Mouse (Mus musculus): Measurements from ENCODE around the gene Pcdh17. TPM values are rescaled to one million over a fixed set of nuclear protein-coding genes. Genes with fewer than 3 reads are reported as not detected.

Pcdh17 gene
- polyA plus RNA-seq, 1 experiment: not detected

- Histone ChIP-seq H3K27me3 (ENCODE audit: control insufficient read depth) (peaks cover 67% of the 10 kb centered on the region), H3K36me3 (ENCODE audit: control insufficient read depth) (no peaks in the 10 kb centered on the region), H3K4me3 (replicated peaks) (no peak overlapping the region), H3K4me1 (ENCODE audit: control insufficient read depth) (peaks cover 5% of the 10 kb centered on the region), H3K9me3 (ENCODE audit: control insufficient read depth, low read length) (peaks cover 15% of the 10 kb centered on the region)
- TF ChIP-seq GATA1 (IDR thresholded peaks at IDR 0.05; ENCODE audit: low read length): no peak
- TF ChIP-seq TAL1 (IDR thresholded peaks at IDR 0.05; ENCODE audit: low read length): no peak
These were observed 1.5 kb downstream of the Pcdh17 start for GRCm38 (mm10) chr14:84444663-84445502.

- Histone ChIP-seq H3K9me3 (ENCODE audit: control insufficient read depth, low read length) (peaks cover 15% of the 10 kb centered on the region), H3K4me3 (replicated peaks) (no peak overlapping the region)
These were observed 2.4 kb downstream of the Pcdh17 start for GRCm38 (mm10) chr14:84445503-84446410.

DNA sequence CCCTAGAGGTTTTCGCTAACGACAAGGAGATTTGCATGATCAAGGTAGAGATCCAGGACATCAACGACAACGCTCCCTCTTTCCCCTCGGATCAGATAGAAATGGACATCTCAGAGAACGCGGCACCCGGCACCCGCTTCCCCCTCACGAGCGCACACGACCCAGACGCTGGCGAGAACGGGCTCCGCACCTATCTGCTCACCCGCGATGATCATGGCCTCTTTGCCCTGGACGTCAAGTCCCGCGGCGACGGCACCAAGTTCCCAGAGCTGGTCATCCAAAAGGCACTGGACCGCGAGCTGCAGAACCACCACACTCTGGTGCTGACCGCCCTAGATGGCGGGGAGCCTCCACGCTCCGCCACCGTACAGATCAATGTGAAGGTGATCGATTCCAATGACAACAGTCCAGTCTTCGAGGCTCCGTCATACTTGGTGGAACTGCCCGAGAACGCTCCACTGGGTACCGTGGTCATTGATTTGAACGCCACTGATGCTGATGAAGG, 3.1 kb downstream of the Pcdh17 start:
- Histone ChIP-seq H3K9me3 (ENCODE audit: control insufficient read depth, low read length) (peaks cover 15% of the 10 kb centered on the region), H3K27me3 (ENCODE audit: control insufficient read depth) (peaks cover 67% of the 10 kb centered on the region)

More at GRCm38 (mm10) chr14:84445503-84446410, 2.4 kb downstream of the Pcdh17 start:
- peaks cover 5% of the 10 kb centered on the region for H3K4me1 ChIP-seq (ENCODE audit: control insufficient read depth)
- TF ChIP-seq GATA1 (IDR thresholded peaks at IDR 0.05; ENCODE audit: low read length) (no peak), TAL1 (IDR thresholded peaks at IDR 0.05; ENCODE audit: low read length) (no peak)
- no peaks in the 10 kb centered on the region for H3K36me3 ChIP-seq (ENCODE audit: control insufficient read depth)
- H3K27me3 ChIP-seq (ENCODE audit: control insufficient read depth): peaks cover 67% of the 10 kb centered on the region

GRCm38 (mm10) chr14:84446941-84447641, 3.7 kb downstream of the Pcdh17 start:
- TF ChIP-seq GATA1 (IDR thresholded peaks at IDR 0.05; ENCODE audit: low read length) (no peak), TAL1 (IDR thresholded peaks at IDR 0.05; ENCODE audit: low read length) (no peak)
- H3K9me3 ChIP-seq (ENCODE audit: control insufficient read depth, low read length): peaks cover 15% of the 10 kb centered on the region
- no peaks in the 10 kb centered on the region for H3K36me3 ChIP-seq (ENCODE audit: control insufficient read depth)
- peaks cover 5% of the 10 kb centered on the region for H3K4me1 ChIP-seq (ENCODE audit: control insufficient read depth)
- H3K27me3 ChIP-seq (ENCODE audit: control insufficient read depth): peaks cover 66% of the 10 kb centered on the region
- no peak overlapping the region for H3K4me3 ChIP-seq (replicated peaks)

More for the DNA sequence above, 3.1 kb downstream of the Pcdh17 start:
- no peak for TF ChIP-seq GATA1 (IDR thresholded peaks at IDR 0.05; ENCODE audit: low read length)
- TF ChIP-seq TAL1 (IDR thresholded peaks at IDR 0.05; ENCODE audit: low read length): no peak
- Histone ChIP-seq H3K36me3 (ENCODE audit: control insufficient read depth) (no peaks in the 10 kb centered on the region), H3K4me1 (ENCODE audit: control insufficient read depth) (peaks cover 5% of the 10 kb centered on the region), H3K4me3 (replicated peaks) (no peak overlapping the region)

DNA sequence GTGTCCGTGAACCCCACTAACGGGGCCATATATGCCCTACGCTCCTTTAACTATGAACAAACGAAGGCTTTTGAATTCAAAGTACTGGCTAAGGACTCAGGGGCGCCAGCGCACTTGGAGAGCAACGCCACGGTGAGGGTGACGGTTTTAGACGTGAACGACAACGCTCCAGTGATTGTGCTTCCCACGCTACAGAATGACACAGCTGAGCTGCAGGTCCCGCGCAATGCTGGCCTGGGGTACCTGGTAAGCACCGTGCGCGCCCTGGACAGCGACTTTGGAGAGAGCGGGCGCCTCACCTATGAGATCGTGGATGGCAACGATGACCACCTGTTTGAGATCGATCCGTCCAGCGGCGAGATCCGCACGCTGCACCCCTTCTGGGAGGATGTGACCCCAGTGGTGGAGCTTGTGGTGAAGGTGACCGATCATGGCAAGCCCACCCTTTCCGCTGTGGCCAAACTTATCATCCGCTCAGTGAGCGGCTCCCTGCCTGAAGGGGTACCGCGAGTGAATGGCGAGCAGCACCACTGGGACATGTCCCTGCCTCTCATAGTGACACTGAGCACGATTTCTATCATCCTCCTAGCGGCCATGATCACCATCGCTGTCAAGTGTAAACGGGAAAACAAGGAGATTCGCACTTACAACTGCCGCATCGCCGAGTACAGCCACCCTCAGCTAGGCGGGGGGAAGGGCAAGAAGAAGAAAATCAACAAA, 4.5 kb downstream of the Pcdh17 start:
- Histone ChIP-seq H3K27me3 (ENCODE audit: control insufficient read depth) (peaks cover 59% of the 10 kb centered on the region), H3K4me1 (ENCODE audit: control insufficient read depth) (peaks cover 5% of the 10 kb centered on the region), H3K36me3 (ENCODE audit: control insufficient read depth) (no peaks in the 10 kb centered on the region), H3K9me3 (ENCODE audit: control insufficient read depth, low read length) (peaks cover 15% of the 10 kb centered on the region), H3K4me3 (replicated peaks) (no peak overlapping the region)
- TF ChIP-seq TAL1 (IDR thresholded peaks at IDR 0.05; ENCODE audit: low read length): no peak

GRCm38 (mm10) chr14:84448381-84448771, 5.0 kb downstream of the Pcdh17 start:
- no peak overlapping the region for H3K4me3 ChIP-seq (replicated peaks)
- H3K9me3 ChIP-seq (ENCODE audit: control insufficient read depth, low read length): peaks cover 15% of the 10 kb centered on the region
- peaks cover 53% of the 10 kb centered on the region for H3K27me3 ChIP-seq (ENCODE audit: control insufficient read depth)
- H3K36me3 ChIP-seq (ENCODE audit: control insufficient read depth): no peaks in the 10 kb centered on the region
- no peak for TF ChIP-seq GATA1 (IDR thresholded peaks at IDR 0.05; ENCODE audit: low read length)
- TF ChIP-seq TAL1 (IDR thresholded peaks at IDR 0.05; ENCODE audit: low read length): no peak
- peaks cover under 1% of the 10 kb centered on the region for H3K4me1 ChIP-seq (ENCODE audit: control insufficient read depth)

- TF ChIP-seq GATA1 (IDR thresholded peaks at IDR 0.05; ENCODE audit: low read length): no peak
- no peak for TF ChIP-seq TAL1 (IDR thresholded peaks at IDR 0.05; ENCODE audit: low read length)
- Histone ChIP-seq H3K9me3 (ENCODE audit: control insufficient read depth, low read length) (no peaks in the 10 kb centered on the region), H3K36me3 (ENCODE audit: control insufficient read depth) (no peaks in the 10 kb centered on the region)
These were observed 10.9 kb downstream of the Pcdh17 start for GRCm38 (mm10) chr14:84454074-84454845.

More at GRCm38 (mm10) chr14:84454074-84454845, 10.9 kb downstream of the Pcdh17 start:
- no peaks in the 10 kb centered on the region for H3K4me1 ChIP-seq (ENCODE audit: control insufficient read depth)
- H3K27me3 ChIP-seq (ENCODE audit: control insufficient read depth): no peaks in the 10 kb centered on the region
- no peak overlapping the region for H3K4me3 ChIP-seq (replicated peaks)

Data from erythroblast, embryonic 14.5 days (primary cell).